Mouse (Mus musculus) midbrain, postnatal 0 days (tissue): Measurements from ENCODE around the gene Tmem132b. TPM values are rescaled to one million over a fixed set of nuclear protein-coding genes. Genes with fewer than 3 reads are reported as not detected.

Experiments
- ATAC-seq: fragments of 200-750 bp; cut with Nextera tagmentation; 2 replicates; pipeline ENCODE4 v1.8.0; 2017; ENCODE audit warnings: moderate number of reproducible peaks, mild to moderate bottlenecking, moderate TSS enrichment, moderate library complexity; ENCODE audit not compliant: low FRiP score
- DNase-seq: peaks from one replicate; pipeline ENCODE4 v3.0.0-alpha.2; 2015; ENCODE audit warnings: low spot score
- H3K27ac ChIP-seq: fragments of 300-500 bp; sonication (generic); 2 replicates; pipeline ENCODE4 v1.5.1; 2014; ENCODE audit warnings: low read depth, mild to moderate bottlenecking, low read length, mixed read lengths
- H3K27me3 ChIP-seq: fragments of 300-500 bp; sonication (generic); 2 replicates; pipeline ENCODE4 v1.6.1; 2014; ENCODE audit warnings: low read length, control low read depth, mixed read lengths; ENCODE audit not compliant: insufficient read depth
- H3K36me3 ChIP-seq: fragments of 300-500 bp; sonication (generic); 2 replicates; pipeline ENCODE4 v1.6.1; 2014; ENCODE audit warnings: low read length, control low read depth, mixed read lengths; ENCODE audit not compliant: insufficient read depth
- H3K4me1 ChIP-seq: fragments of 300-500 bp; sonication (generic); 2 replicates; pipeline ENCODE4 v1.6.1; 2014; ENCODE audit warnings: mild to moderate bottlenecking, control low read depth, antibody characterized with exemption, low read length, mixed read lengths; ENCODE audit not compliant: insufficient read depth
- H3K4me2 ChIP-seq: fragments of 300-500 bp; sonication (generic); 2 replicates; pipeline ENCODE4 v1.6.1; 2014; ENCODE audit warnings: low read depth, mild to moderate bottlenecking, low read length, mixed read lengths; ENCODE audit not compliant: poor library complexity, severe bottlenecking
- H3K4me3 ChIP-seq: fragments of 300-500 bp; sonication (generic); 2 replicates; pipeline ENCODE4 v1.5.1; 2014; ENCODE audit warnings: low read depth, mild to moderate bottlenecking, low read length, moderate library complexity
- H3K9ac ChIP-seq: fragments of 300-500 bp; sonication (generic); replicated peaks from 2 replicates; pipeline ENCODE4 v1.6.1; 2014; ENCODE audit warnings: mild to moderate bottlenecking, low read length, moderate library complexity, mixed read lengths; ENCODE audit not compliant: poor library complexity, severe bottlenecking
- H3K9me3 ChIP-seq: fragments of 300-500 bp; sonication (generic); 2 replicates; pipeline ENCODE4 v1.6.1; 2016; ENCODE audit warnings: low read length, control low read depth
- CTCF ChIP-seq: IDR thresholded peaks from 2 replicates; pipeline ENCODE4 v1.5.1; 2016; ENCODE audit warnings: antibody characterized with exemption, mild to moderate bottlenecking
- WGBS: fragments of 180-500 bp; shearing (Covaris S2); extraction: QIAGEN DNeasy Blood & Tissue Kit; methylation state at CpG from one replicate; pipeline ENCODE4 v1.1.7; 2014; 5-methylcytosine and 5-hydroxymethylcytosine counted together
- polyA plus RNA-seq: library from polyadenylated mRNA; unstranded; fragments of >200 nt; fragmentation: Nextera tagmentation; extraction: Ambion mirVana; gene quantifications from 2 replicates; pipeline ENCODE4 v1.2.1, GENCODE M21; 2015
- total RNA-seq: library from RNA; depleted of rRNA; stranded (reverse); fragments of >200 nt; gene quantifications from 2 replicates; pipeline ENCODE4 v1.2.3, GENCODE M21; 2014

The Tmem132b gene
- total and polyA plus RNA-seq, 2 experiments from 2014 or later: 6.4 to 27.8 TPM

GRCm38 (mm10) chr5:125767950-125768349 lies 236.4 kb downstream of the Tmem132b start:
- no peak overlapping the region for H3K4me3 ChIP-seq

GRCm38 (mm10) chr5:125772238-125772637 lies 240.7 kb downstream of the Tmem132b start:
- Histone ChIP-seq H3K9me3 (no peaks in the 10 kb centered on the region), H3K4me1 (no peaks in the 10 kb centered on the region), H3K36me3 (no peaks in the 10 kb centered on the region), H3K4me3 (no peak overlapping the region), H3K9ac (no peak overlapping the region), H3K27ac (no peak overlapping the region), H3K4me2 (no peak overlapping the region), H3K27me3 (no peaks in the 10 kb centered on the region)
- TF ChIP-seq CTCF: peak; percentile 48
- WGBS: 96% methylated on average over 4 of the region's 4 CpGs
- ATAC-seq: no peak
- DNase-seq: no peak

More at GRCm38 (mm10) chr5:125767950-125768349, 236.4 kb downstream of the Tmem132b start:
- Histone ChIP-seq H3K9ac (no peak overlapping the region), H3K4me2 (no peak overlapping the region), H3K4me1 (no peaks in the 10 kb centered on the region), H3K9me3 (no peaks in the 10 kb centered on the region), H3K27ac (no peak overlapping the region), H3K36me3 (no peaks in the 10 kb centered on the region), H3K27me3 (no peaks in the 10 kb centered on the region)
- ATAC-seq (no peak), DNase-seq (no peak)
- no peak for TF ChIP-seq CTCF
- WGBS: 85% methylated on average over 1 of the region's 1 CpGs

- H3K9me3 ChIP-seq: no peaks in the 10 kb centered on the region
- TF ChIP-seq CTCF: no peak
- no peak overlapping the region for H3K9ac ChIP-seq
- DNase-seq: no peak
- no peak overlapping the region for H3K4me3 ChIP-seq
- H3K36me3 ChIP-seq: no peaks in the 10 kb centered on the region
- 51% methylated on average over 2 of the region's 2 CpGs for WGBS
- ATAC-seq: no peak
- no peaks in the 10 kb centered on the region for H3K4me1 ChIP-seq
- H3K27me3 ChIP-seq: no peaks in the 10 kb centered on the region
- no peak overlapping the region for H3K4me2 ChIP-seq
- no peak overlapping the region for H3K27ac ChIP-seq
Observed at GRCm38 (mm10) chr5:125772756-125773155, 241.2 kb downstream of the Tmem132b start.

GRCm38 (mm10) chr5:125780332-125780731 lies 248.8 kb downstream of the Tmem132b start:
- Histone ChIP-seq H3K4me1 (no peaks in the 10 kb centered on the region), H3K9ac (no peak overlapping the region), H3K27ac (no peak overlapping the region), H3K36me3 (no peaks in the 10 kb centered on the region), H3K27me3 (no peaks in the 10 kb centered on the region), H3K9me3 (no peaks in the 10 kb centered on the region), H3K4me2 (no peak overlapping the region), H3K4me3 (no peak overlapping the region)
- WGBS: 97% methylated on average over 1 of the region's 1 CpGs
- DNase-seq: no peak
- ATAC-seq: no peak
- TF ChIP-seq CTCF: no peak

- Histone ChIP-seq H3K4me2 (no peak overlapping the region), H3K27me3 (no peaks in the 10 kb centered on the region), H3K9ac (no peak overlapping the region), H3K4me1 (no peaks in the 10 kb centered on the region), H3K4me3 (no peak overlapping the region), H3K36me3 (no peaks in the 10 kb centered on the region), H3K27ac (no peak overlapping the region), H3K9me3 (no peaks in the 10 kb centered on the region)
- no peak for DNase-seq
- peak; percentile 40 for TF ChIP-seq CTCF
- no peak for ATAC-seq
- 100% methylated on average over 1 of the region's 1 CpGs for WGBS
Observed at GRCm38 (mm10) chr5:125792643-125793042, 261.1 kb downstream of the Tmem132b start.

- TF ChIP-seq CTCF: no peak
- ATAC-seq (no peak), DNase-seq (no peak)
- no peak overlapping the region for H3K27ac ChIP-seq
- H3K9me3 ChIP-seq: no peaks in the 10 kb centered on the region
- no peak overlapping the region for H3K4me2 ChIP-seq
- H3K9ac ChIP-seq: no peak overlapping the region
- H3K4me1 ChIP-seq: peaks cover 3% of the 10 kb centered on the region; the same call in 1 of the 2 replicates
- no peaks in the 10 kb centered on the region for H3K27me3 ChIP-seq
- H3K4me3 ChIP-seq: no peak overlapping the region
- no peaks in the 10 kb centered on the region for H3K36me3 ChIP-seq
- WGBS: 61% methylated on average over 1 of the region's 1 CpGs
Observed at GRCm38 (mm10) chr5:125794318-125794717, 262.7 kb downstream of the Tmem132b start.
